Mouse (Mus musculus): Measurements from ENCODE around the gene Foxj3. TPM values are rescaled to one million over a fixed set of nuclear protein-coding genes. Genes with fewer than 3 reads are reported as not detected.

The Foxj3 gene
- polyA plus RNA-seq, 1 experiment from 2014 or later: 23.5 TPM

DNA sequence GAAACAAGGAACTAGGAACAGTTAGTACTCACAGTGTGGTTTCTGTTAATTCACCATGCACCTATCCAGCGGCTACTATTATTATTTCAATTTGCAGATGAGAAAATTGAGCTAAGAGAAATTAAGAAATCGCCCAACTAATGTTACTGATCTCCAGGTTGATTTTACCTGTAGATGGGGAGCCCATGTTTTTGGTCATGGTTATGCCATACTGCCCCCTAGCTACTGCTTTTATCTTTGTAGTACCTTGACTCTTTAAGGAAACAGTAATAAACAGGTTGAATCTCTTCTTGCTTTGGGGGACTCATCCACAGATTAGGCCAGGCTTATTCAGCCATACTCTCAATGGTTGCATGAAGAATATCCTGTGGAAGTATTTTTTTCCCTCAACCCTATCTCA is 5.0 kb upstream of the Foxj3 start:
- no peak overlapping the region for H3K4me3 ChIP-seq
- no peaks in the 10 kb centered on the region for H3K36me3 ChIP-seq
- H3K9ac ChIP-seq: no peak overlapping the region
- H3K27me3 ChIP-seq: no peaks in the 10 kb centered on the region
- ATAC-seq (ENCODE audit: low read depth): no peak
- H3K4me1 ChIP-seq (replicated peaks): no peaks in the 10 kb centered on the region
- H3K4me2 ChIP-seq: no peak overlapping the region
- WGBS: 63% methylated on average over 2 of the region's 2 CpGs
- H3K9me3 ChIP-seq: no peaks in the 10 kb centered on the region
- H3K27ac ChIP-seq (replicated peaks): no peak overlapping the region

DNA sequence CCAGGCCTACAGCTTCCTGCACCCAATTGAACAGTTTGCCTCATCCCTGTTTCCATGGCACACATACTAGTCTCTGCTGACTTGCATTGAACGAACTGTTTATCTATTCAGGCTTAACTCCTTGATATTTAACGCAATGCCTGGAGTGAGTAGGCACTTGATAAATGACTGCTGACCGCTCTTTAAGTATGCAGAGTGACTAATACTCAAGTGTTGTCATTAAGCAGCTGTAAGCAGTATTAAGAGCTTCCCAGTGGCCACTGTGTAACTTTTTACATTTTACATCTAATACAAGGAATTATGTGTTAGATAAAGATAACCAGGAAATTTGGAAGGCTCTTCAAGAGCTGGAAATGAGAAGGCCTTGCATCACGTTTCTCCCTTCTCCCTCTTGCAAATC is 1.7 kb upstream of the Foxj3 start:
- no peak overlapping the region for H3K27ac ChIP-seq (replicated peaks)

DNA sequence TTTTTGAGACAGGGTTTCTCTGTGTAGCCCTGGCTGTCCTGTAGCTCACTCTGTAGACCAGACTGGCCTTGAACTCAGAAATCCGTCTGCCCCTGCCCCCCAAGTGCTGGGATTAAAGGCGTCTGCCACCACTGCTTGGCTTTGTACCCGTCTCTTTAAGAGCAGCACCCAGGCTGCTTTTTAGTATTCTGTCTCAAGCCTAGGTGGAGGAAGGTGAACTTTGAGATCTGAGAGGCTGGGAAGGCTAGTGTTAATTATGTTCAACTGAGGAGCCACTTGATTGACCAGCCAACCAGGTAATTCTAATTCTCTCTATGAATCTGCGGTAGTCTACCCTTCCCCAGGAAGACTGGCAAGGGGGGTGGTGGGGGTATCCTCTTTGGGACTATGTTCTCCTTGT is 632 bp downstream of the Foxj3 start:
- H3K4me2 ChIP-seq: no peak overlapping the region
- no peaks in the 10 kb centered on the region for H3K36me3 ChIP-seq
- H3K4me1 ChIP-seq (replicated peaks): peaks cover 27% of the 10 kb centered on the region
- no peak overlapping the region for H3K4me3 ChIP-seq
- no peaks in the 10 kb centered on the region for H3K27me3 ChIP-seq
- no peak overlapping the region for H3K27ac ChIP-seq (replicated peaks)
- WGBS: 78% methylated on average over 4 of the region's 4 CpGs
- ATAC-seq (ENCODE audit: low read depth): no peak
- H3K9me3 ChIP-seq: no peaks in the 10 kb centered on the region
- H3K9ac ChIP-seq: no peak overlapping the region

More for the DNA sequence above, 1.7 kb upstream of the Foxj3 start:
- Histone ChIP-seq H3K27me3 (no peaks in the 10 kb centered on the region), H3K4me3 (no peak overlapping the region), H3K36me3 (no peaks in the 10 kb centered on the region), H3K9me3 (no peaks in the 10 kb centered on the region), H3K4me2 (no peak overlapping the region), H3K9ac (no peak overlapping the region), H3K4me1 (replicated peaks) (peaks cover 9% of the 10 kb centered on the region)
- ATAC-seq (ENCODE audit: low read depth): no peak
- 57% methylated on average over 4 of the region's 4 CpGs for WGBS

- peak; percentile 91 for ATAC-seq (ENCODE audit: low read depth)
- Histone ChIP-seq H3K9ac (peak within 1 kb of the TSS; percentile 96), H3K4me1 (replicated peaks) (peaks cover 32% of the 10 kb centered on the region), H3K4me2 (peak within 1 kb of the TSS; percentile 82), H3K36me3 (no peaks in the 10 kb centered on the region), H3K4me3 (peak within 1 kb of the TSS; percentile 97), H3K27ac (replicated peaks) (peak within 1 kb of the TSS; percentile 98), H3K9me3 (no peaks in the 10 kb centered on the region), H3K27me3 (no peaks in the 10 kb centered on the region)
- under 1% methylated on average over 70 of the region's 85 CpGs for WGBS
These were observed 2.4 kb downstream of the Foxj3 start, which contains the start of gene Frg2f1 for GRCm38 (mm10) chr4:119539031-119539824. Frg2f1 (minus strand) TSS chr4:119539529.

GRCm38 (mm10) chr4:119539836-119540532 is 3.2 kb downstream of the Foxj3 start:
- Histone ChIP-seq H3K36me3 (no peaks in the 10 kb centered on the region), H3K4me3 (peak overlapping the region; percentile 97), H3K9me3 (no peaks in the 10 kb centered on the region), H3K4me2 (peak overlapping the region; percentile 82), H3K27ac (replicated peaks) (peak overlapping the region; percentile 98), H3K27me3 (no peaks in the 10 kb centered on the region), H3K9ac (peak overlapping the region; percentile 96), H3K4me1 (replicated peaks) (peaks cover 32% of the 10 kb centered on the region)
- under 1% methylated on average over 65 of the region's 76 CpGs for WGBS
- ATAC-seq (ENCODE audit: low read depth): peak; percentile 49

DNA sequence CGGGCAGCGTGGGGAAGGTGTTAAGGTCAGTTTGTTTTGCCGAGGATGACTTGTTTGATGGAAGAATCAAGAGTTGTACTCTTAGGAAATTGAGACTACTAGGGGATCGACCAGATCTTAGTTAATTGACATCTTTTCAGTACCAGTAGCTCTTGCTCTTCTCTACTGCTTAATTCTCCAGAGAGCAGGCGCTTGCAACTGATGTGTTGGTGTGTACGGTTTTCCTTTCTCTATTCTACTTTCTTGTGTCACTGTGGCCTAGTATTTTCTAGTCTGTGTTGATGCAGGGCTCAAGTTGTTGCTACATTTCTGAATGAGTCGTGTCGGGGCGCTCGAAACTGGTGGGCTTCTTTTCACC is 3.7 kb downstream of the Foxj3 start:
- peak overlapping the region; percentile 98 for H3K27ac ChIP-seq (replicated peaks)
- H3K4me3 ChIP-seq: peak overlapping the region; percentile 97
- peak overlapping the region; percentile 82 for H3K4me2 ChIP-seq
- 7% methylated on average over 10 of the region's 10 CpGs for WGBS
- H3K36me3 ChIP-seq: no peaks in the 10 kb centered on the region
- peak overlapping the region; percentile 96 for H3K9ac ChIP-seq
- H3K9me3 ChIP-seq: no peaks in the 10 kb centered on the region
- no peaks in the 10 kb centered on the region for H3K27me3 ChIP-seq
- peaks cover 32% of the 10 kb centered on the region for H3K4me1 ChIP-seq (replicated peaks)
- ATAC-seq (ENCODE audit: low read depth): no peak

GRCm38 (mm10) chr4:119550864-119551263 is 14.1 kb downstream of the Foxj3 start:
- Histone ChIP-seq H3K4me3 (no peak overlapping the region), H3K36me3 (no peaks in the 10 kb centered on the region), H3K9me3 (no peaks in the 10 kb centered on the region), H3K27ac (replicated peaks) (no peak overlapping the region), H3K4me1 (replicated peaks) (no peaks in the 10 kb centered on the region; the same call in 1 of the 2 replicates), H3K27me3 (no peaks in the 10 kb centered on the region), H3K9ac (no peak overlapping the region), H3K4me2 (no peak overlapping the region)
- no peak for ATAC-seq (ENCODE audit: low read depth)
- 93% methylated on average over 1 of the region's 1 CpGs for WGBS

DNA sequence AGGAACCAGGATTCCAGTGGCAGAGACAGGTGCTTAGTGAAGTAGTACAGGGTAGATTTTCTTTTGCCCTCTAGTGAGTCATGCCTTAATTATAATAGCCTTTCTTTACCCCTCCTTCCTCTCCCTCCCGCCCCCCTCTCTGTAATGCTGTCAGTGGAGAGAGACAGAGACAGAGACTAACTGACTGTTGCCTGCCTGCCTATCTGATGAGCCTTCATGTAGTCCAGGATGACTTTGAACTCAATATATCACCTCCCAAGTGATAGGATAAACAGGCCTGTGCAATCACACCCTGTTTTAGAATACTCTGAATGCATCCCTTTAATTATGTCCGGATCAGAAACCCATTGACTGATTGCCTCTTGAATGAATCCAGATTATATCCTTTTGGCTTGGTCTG is 18.7 kb downstream of the Foxj3 start:
- Histone ChIP-seq H3K9me3 (no peaks in the 10 kb centered on the region), H3K9ac (no peak overlapping the region), H3K27ac (replicated peaks) (no peak overlapping the region), H3K36me3 (no peaks in the 10 kb centered on the region), H3K4me2 (no peak overlapping the region), H3K27me3 (no peaks in the 10 kb centered on the region), H3K4me1 (replicated peaks) (no peaks in the 10 kb centered on the region; the same call in 1 of the 2 replicates), H3K4me3 (no peak overlapping the region)
- ATAC-seq (ENCODE audit: low read depth): no peak
- 83% methylated on average over 2 of the region's 2 CpGs for WGBS

DNA sequence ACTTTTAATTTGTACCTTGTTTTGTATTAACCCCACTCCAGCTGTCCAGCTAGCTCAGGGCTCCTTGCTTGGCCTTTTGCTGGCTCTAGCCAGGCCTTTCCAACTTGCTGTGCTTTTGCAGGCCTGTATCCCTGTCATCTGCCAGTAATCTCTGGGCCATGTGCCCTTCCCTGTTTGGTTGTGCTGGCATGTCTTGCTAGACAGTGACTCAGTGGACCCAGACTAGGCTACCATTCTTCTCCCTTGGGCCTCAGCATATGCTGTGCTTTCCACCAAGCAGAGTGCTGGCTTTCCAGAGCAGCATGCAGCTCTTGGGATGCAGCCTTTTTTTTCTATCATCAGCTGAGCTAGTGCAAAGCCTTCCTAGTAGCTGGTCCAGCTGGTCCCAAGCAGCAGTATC is 26.3 kb downstream of the Foxj3 start:
- no peak overlapping the region for H3K27ac ChIP-seq (replicated peaks)
- no peak overlapping the region for H3K9ac ChIP-seq
- no peaks in the 10 kb centered on the region for H3K27me3 ChIP-seq
- no peak for ATAC-seq (ENCODE audit: low read depth)
- 0 out of 2 replicates have a peak, but pooled peaks cover 4% of the 10 kb centered on the region for H3K36me3 ChIP-seq
- no peaks in the 10 kb centered on the region; the same call in 1 of the 2 replicates for H3K4me1 ChIP-seq (replicated peaks)
- H3K4me2 ChIP-seq: no peak overlapping the region
- no peak overlapping the region for H3K4me3 ChIP-seq
- no peaks in the 10 kb centered on the region for H3K9me3 ChIP-seq

DNA sequence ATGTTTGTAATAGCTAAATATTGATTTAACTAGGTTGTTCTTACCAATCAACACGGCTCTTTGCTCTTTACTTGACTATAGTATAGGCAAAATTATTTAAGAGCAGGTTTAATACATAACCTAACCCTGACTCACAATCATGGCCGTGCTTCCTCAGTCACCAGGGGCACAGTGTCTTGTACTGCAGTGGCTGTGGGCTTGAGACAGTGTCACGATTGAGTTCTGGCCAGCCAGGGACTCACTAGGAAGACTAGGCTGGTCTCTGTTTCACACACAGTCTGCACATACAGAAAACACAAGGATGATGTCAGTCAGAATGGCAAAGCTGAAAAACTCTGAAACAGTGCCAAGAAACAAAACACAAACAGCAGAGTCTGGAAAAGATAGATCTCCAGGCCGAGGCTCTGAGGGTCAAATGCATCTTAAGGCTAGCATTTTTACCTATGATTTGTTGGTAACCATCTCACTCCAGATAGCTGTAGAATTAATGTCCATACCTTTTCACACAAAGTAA is 29.6 kb downstream of the Foxj3 start:
- H3K4me3 ChIP-seq: no peak overlapping the region
- H3K9ac ChIP-seq: no peak overlapping the region
- WGBS: 80% methylated on average over 4 of the region's 4 CpGs
- H3K9me3 ChIP-seq: no peaks in the 10 kb centered on the region
- no peak overlapping the region for H3K4me2 ChIP-seq
- H3K36me3 ChIP-seq: 0 out of 2 replicates have a peak, but pooled peaks cover 4% of the 10 kb centered on the region
- no peaks in the 10 kb centered on the region for H3K27me3 ChIP-seq
- no peak overlapping the region for H3K27ac ChIP-seq (replicated peaks)
- ATAC-seq (ENCODE audit: low read depth): no peak
- H3K4me1 ChIP-seq (replicated peaks): no peaks in the 10 kb centered on the region

- no peaks in the 10 kb centered on the region for H3K4me1 ChIP-seq (replicated peaks)
- WGBS: 95% methylated on average over 3 of the region's 3 CpGs
These were observed 35.9 kb downstream of the Foxj3 start for GRCm38 (mm10) chr4:119572682-119573081.

DNA sequence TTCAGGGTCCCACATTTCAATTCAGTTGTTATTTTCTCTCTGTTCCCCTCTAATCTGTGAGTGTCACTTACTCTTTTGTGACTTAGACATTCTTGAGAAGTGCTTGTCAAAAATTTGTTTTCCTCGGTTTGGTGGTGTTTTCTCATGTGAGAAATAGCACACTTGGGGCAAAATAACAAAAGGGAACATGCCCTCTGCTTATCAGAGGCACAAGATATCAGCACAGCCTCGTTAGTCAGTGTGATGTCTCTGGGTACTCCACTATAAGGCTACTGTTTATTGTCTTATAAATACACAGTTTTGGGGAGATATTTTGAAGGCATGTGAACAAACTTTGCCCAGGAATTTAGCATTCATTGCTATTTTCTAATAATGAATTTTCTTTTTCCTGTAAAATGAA is 37.7 kb downstream of the Foxj3 start:
- no peak for ATAC-seq (ENCODE audit: low read depth)
- Histone ChIP-seq H3K4me1 (replicated peaks) (no peaks in the 10 kb centered on the region), H3K27ac (replicated peaks) (no peak overlapping the region), H3K36me3 (peaks cover 9% of the 10 kb centered on the region; the same call in 1 of the 2 replicates), H3K9me3 (no peaks in the 10 kb centered on the region), H3K4me3 (no peak overlapping the region), H3K9ac (no peak overlapping the region), H3K27me3 (no peaks in the 10 kb centered on the region), H3K4me2 (no peak overlapping the region)
- 86% methylated on average over 2 of the region's 2 CpGs for WGBS

More at GRCm38 (mm10) chr4:119572682-119573081, 35.9 kb downstream of the Foxj3 start:
- Histone ChIP-seq H3K4me3 (no peak overlapping the region), H3K27me3 (no peaks in the 10 kb centered on the region), H3K4me2 (no peak overlapping the region), H3K9ac (no peak overlapping the region), H3K27ac (replicated peaks) (no peak overlapping the region), H3K36me3 (peaks cover 9% of the 10 kb centered on the region; the same call in 1 of the 2 replicates), H3K9me3 (no peaks in the 10 kb centered on the region)
- no peak for ATAC-seq (ENCODE audit: low read depth)
